In the genomic region with DNA sequence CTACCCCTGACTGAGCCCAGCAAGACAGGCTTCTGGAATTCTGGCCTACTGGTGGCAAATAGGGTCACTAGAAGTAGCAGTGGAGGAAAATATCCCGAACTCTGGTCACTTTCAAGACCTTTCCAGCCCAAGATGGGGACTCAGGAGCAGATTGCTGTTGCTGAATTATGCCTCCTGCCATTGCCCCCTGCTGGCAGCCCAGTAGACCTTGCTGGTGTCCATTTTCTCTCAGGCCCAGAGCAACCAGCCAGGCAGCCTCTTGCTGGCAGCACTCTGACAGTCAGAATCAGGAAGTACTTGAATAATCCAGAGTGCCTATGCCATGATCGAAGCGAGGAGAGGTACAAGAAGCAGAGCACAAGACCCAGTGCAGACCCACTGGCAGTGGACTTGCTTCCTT, we compare ENCODE assay signal across 9 mouse cellular contexts. TPM values are rescaled to one million over a fixed set of nuclear protein-coding genes. Genes with fewer than 3 reads are reported as not detected.
A peak's percentile ranks its signal among the peaks of the same experiment; 100 is the strongest.
DNase-seq lines count a peak whose midpoint lies in the region; ATAC-seq lines count a peak whose summit lies in the region.
"Had no signal": no experiment of that assay in that cellular context is flagged by ENCODE, and none has a peak within 500 bp of the region (broad histone marks: within the 10 kb centered on the region; RNA-seq: fewer than 3 reads in every experiment).

No protein-coding gene starts in this region.

- ATAC-seq in hindbrain, embryonic 14.5 days (ENCODE audit: low FRiP score) = no peak

- no peak overlapping the region for H3K9ac ChIP-seq in hindbrain, embryonic 14.5 days
- H3K9ac ChIP-seq: heart, embryonic 15.5 days had no signal

- H3K27ac ChIP-seq in hindbrain, embryonic 10.5 days = no peak overlapping the region
- H3K27ac ChIP-seq in hindbrain, embryonic 14.5 days = no peak overlapping the region
- H3K27ac ChIP-seq: heart, embryonic 15.5 days had no signal

- WGBS in hindbrain, embryonic 10.5 days = 75% methylated on average over 3 of the region's 3 CpGs
- 64% methylated on average over 3 of the region's 3 CpGs for WGBS in hindbrain, embryonic 14.5 days

- H3K36me3 ChIP-seq in hindbrain, embryonic 10.5 days = no peaks in the 10 kb centered on the region
- 0 out of 2 replicates have a peak, but pooled peaks cover 5% of the 10 kb centered on the region for H3K36me3 ChIP-seq in hindbrain, embryonic 14.5 days (replicated peaks; ENCODE audit: control insufficient read depth, insufficient read depth)
- H3K36me3 ChIP-seq: heart, embryonic 15.5 days had no signal

- no peak overlapping the region for H3K4me2 ChIP-seq in hindbrain, embryonic 14.5 days (replicated peaks)
- H3K4me2 ChIP-seq: heart, embryonic 15.5 days had no signal

- peaks cover 21% of the 10 kb centered on the region; the same call in 1 of the 2 replicates for H3K4me1 ChIP-seq in hindbrain, embryonic 10.5 days (replicated peaks)
- H3K4me1 ChIP-seq in hindbrain, embryonic 14.5 days (replicated peaks; ENCODE audit: control insufficient read depth, insufficient read depth, low read length) = peaks cover 5% of the 10 kb centered on the region; the same call in 1 of the 2 replicates

- peak; percentile 26 for DNase-seq in hindbrain, embryonic 10.5 days (ENCODE audit: low spot score)
- DNase-seq in hindbrain, embryonic 14.5 days (ENCODE audit: low spot score) = no peak
- peak; percentile 54 for DNase-seq in A20 (ENCODE audit: low read depth, low spot score)
- DNase-seq in c-Kit-positive CD71-positive TER-119-positive erythroid progenitor cells, embryonic 14.5 days (ENCODE audit: low spot score) = peak; percentile 11
- DNase-seq in lung, postnatal 4 days = peak; percentile 58 to 67
- no peak for DNase-seq in T-cell, adult 2 months (ENCODE audit: low spot score)
- DNase-seq in layer of hippocampus, adult 18-20 months (ENCODE audit: low spot score in 2 of 2) = no peak
- DNase-seq in kidney, adult 18-20 months = no peak

- H3K4me3 ChIP-seq in hindbrain, embryonic 10.5 days = no peak overlapping the region
- H3K4me3 ChIP-seq in hindbrain, embryonic 14.5 days (replicated peaks; ENCODE audit: low read length) = no peak overlapping the region
- H3K4me3 ChIP-seq: heart, embryonic 15.5 days had no signal

- 0 out of 2 replicates have a peak, but pooled peaks cover 3% of the 10 kb centered on the region for H3K9me3 ChIP-seq in hindbrain, embryonic 10.5 days
- no peaks in the 10 kb centered on the region for H3K9me3 ChIP-seq in hindbrain, embryonic 14.5 days (ENCODE audit: control insufficient read depth, low read length)
- H3K9me3 ChIP-seq: heart, embryonic 15.5 days had no signal

- peaks cover 25% of the 10 kb centered on the region for H3K27me3 ChIP-seq in hindbrain, embryonic 10.5 days (ENCODE audit: insufficient read depth, poor library complexity, severe bottlenecking)
- H3K27me3 ChIP-seq in hindbrain, embryonic 14.5 days (ENCODE audit: control insufficient read depth, insufficient read depth, low read length) = no peaks in the 10 kb centered on the region

RNA-seq across cellular contexts. Expression of gene Pnck, which starts 4.4 kb away (rescaled TPM):
- 7.6 and 12.9 TPM in 2 replicates for polyA plus RNA-seq in hindbrain, embryonic 10.5 days (2016; fragmentation: Nextera tagmentation; extraction: Ambion mirVana)
- 154 and 160 TPM in 2 replicates for polyA plus RNA-seq in hindbrain, embryonic 14.5 days (2014; fragmentation: Nextera tagmentation; extraction: Ambion mirVana)
- total RNA-seq in layer of hippocampus, adult 18-20 months (2021) = 100 to 1,000 TPM; 107 to 135 TPM

RNA-seq across cellular contexts. Expression of gene Dusp9, which starts 16.3 kb away (rescaled TPM):
- 32.9 and 49.2 TPM in 2 replicates for polyA plus RNA-seq in hindbrain, embryonic 10.5 days (2016; fragmentation: Nextera tagmentation; extraction: Ambion mirVana)
- polyA plus RNA-seq in hindbrain, embryonic 14.5 days (2014; fragmentation: Nextera tagmentation; extraction: Ambion mirVana) = 0.25 and 0.39 TPM in 2 replicates
- under 1 TPM; 0.23 to 0.30 TPM for total RNA-seq in layer of hippocampus, adult 18-20 months (2021)

RNA-seq across cellular contexts. Expression of gene Slc6a8, which starts 17.4 kb away (rescaled TPM):
- 5.0 and 5.6 TPM in 2 replicates for polyA plus RNA-seq in hindbrain, embryonic 10.5 days (2016; fragmentation: Nextera tagmentation; extraction: Ambion mirVana)
- 7.9 and 8.2 TPM in 2 replicates for polyA plus RNA-seq in hindbrain, embryonic 14.5 days (2014; fragmentation: Nextera tagmentation; extraction: Ambion mirVana)
- 100 to 1,000 TPM in 1 of 2 experiments, 10 to 100 TPM in 1; 89.6 to 102 TPM for total RNA-seq in layer of hippocampus, adult 18-20 months (2021)

Comparison
In these comparisons a context has a peak if more than half of its experiments do, and no peak if none do; other contexts are left out.
1. DNase-seq: peak in hindbrain, embryonic 10.5 days (single experiment), A20 (single experiment), c-Kit-positive CD71-positive TER-119-positive erythroid progenitor cells, embryonic 14.5 days (single experiment) and lung, postnatal 4 days (2 of 2); none in hindbrain, embryonic 14.5 days (single experiment), T-cell, adult 2 months (single experiment), layer of hippocampus, adult 18-20 months (0 of 2) and kidney, adult 18-20 months (single experiment).
2. RNA of gene Pnck, which starts 4.4 kb away (polyA plus RNA-seq): 154 to 160 TPM in hindbrain, embryonic 14.5 days; 7.6 to 12.9 TPM in hindbrain, embryonic 10.5 days; every median in the first group is over 10 times any median in the second.
3. RNA of gene Dusp9, which starts 16.3 kb away (polyA plus RNA-seq): 32.9 to 49.2 TPM in hindbrain, embryonic 10.5 days; 0.25 to 0.39 TPM in hindbrain, embryonic 14.5 days; every median in the first group is over 10 times any median in the second.